Mouse (Mus musculus) frontal cortex, postnatal 10 days (tissue): Measurements from ENCODE around the gene Taf1a.
"Not testable (repeated sequence)": the region's sequence is repeated elsewhere in the genome, so short reads cannot be mapped to it uniquely, and the experiment has no call there.

ENCODE experiments used
- DNase-seq, 2 experiments: peaks; one replicate each; pipeline ENCODE4 v3.0.0; 2022; ENCODE audit warnings: low spot score in 2 of 2, mixed read lengths in 1 of 2

The Taf1a gene

GRCm38 (mm10) chr1:183388426-183389406 lies at the start of gene Taf1a:
TSS of gene Taf1a (plus strand) at chr1:183388981.
- DNase-seq: peak; percentile 91 to 92

GRCm38 (mm10) chr1:183342902-183343301 lies 45.9 kb upstream of the Taf1a start:
- not testable (repeated sequence) for DNase-seq

- DNase-seq: peak; percentile 68 to 86
Observed at GRCm38 (mm10) chr1:183344886-183345816, 43.6 kb upstream of the Taf1a start.

- DNase-seq: peak in 1 of 2 experiments; percentile 32
Observed at GRCm38 (mm10) chr1:183345817-183346195, 43.0 kb upstream of the Taf1a start.

GRCm38 (mm10) chr1:183349840-183350239 lies 38.9 kb upstream of the Taf1a start:
- DNase-seq: peak in 1 of 2 experiments; percentile 29

- DNase-seq: no peak
Observed at GRCm38 (mm10) chr1:183358901-183359300, 29.9 kb upstream of the Taf1a start.

GRCm38 (mm10) chr1:183362301-183362700 lies 26.5 kb upstream of the Taf1a start:
- DNase-seq: no peak

GRCm38 (mm10) chr1:183362729-183363576 lies 25.8 kb upstream of the Taf1a start:
- no peak for DNase-seq

GRCm38 (mm10) chr1:183363577-183363867 lies 25.3 kb upstream of the Taf1a start:
- no peak for DNase-seq

- no peak for DNase-seq
Observed at GRCm38 (mm10) chr1:183366361-183366760, 22.4 kb upstream of the Taf1a start.

- peak; percentile 12 to 25 for DNase-seq
Observed at GRCm38 (mm10) chr1:183368601-183369400, 20.0 kb upstream of the Taf1a start.

- peak; percentile 96 to 97 for DNase-seq
Observed at GRCm38 (mm10) chr1:183369427-183370014, 19.3 kb upstream of the Taf1a start, which contains the start of gene Mia3. TSS of gene Mia3 (minus strand) at chr1:183369553.

GRCm38 (mm10) chr1:183374728-183375127 lies 14.1 kb upstream of the Taf1a start:
- DNase-seq: no peak

- no peak for DNase-seq
Observed at GRCm38 (mm10) chr1:183377045-183377444, 11.7 kb upstream of the Taf1a start.

GRCm38 (mm10) chr1:183378321-183378941 lies 10.3 kb upstream of the Taf1a start:
- no peak for DNase-seq

GRCm38 (mm10) chr1:183379376-183379775 lies 9.4 kb upstream of the Taf1a start:
- not testable (repeated sequence) for DNase-seq

GRCm38 (mm10) chr1:183381816-183382215 lies 7.0 kb upstream of the Taf1a start:
- no peak for DNase-seq

- DNase-seq: no peak
Observed at GRCm38 (mm10) chr1:183382621-183383020, 6.2 kb upstream of the Taf1a start.

- DNase-seq: not testable (repeated sequence)
Observed at GRCm38 (mm10) chr1:183387421-183387820, 1.4 kb upstream of the Taf1a start.

GRCm38 (mm10) chr1:183403396-183403795 lies 14.6 kb downstream of the Taf1a start:
- no peak for DNase-seq
